Mouse (Mus musculus) myocyte (in vitro differentiated cells): Measurements from ENCODE around the gene Emc3.

Experiments
- CEBPB ChIP-seq: IDR thresholded peaks from 2 replicates; pipeline ENCODE4 v1.6.1; 2011; ENCODE audit warnings: mild to moderate bottlenecking, moderate library complexity; ENCODE audit not compliant: poor library complexity, insufficient read depth, severe bottlenecking
- E2F4 ChIP-seq: IDR thresholded peaks from one replicate; pipeline ENCODE4 v1.6.1; 2011; ENCODE audit warnings: mild to moderate bottlenecking, control low read depth, moderate library complexity; ENCODE audit not compliant: insufficient read depth
- MAX ChIP-seq: IDR thresholded peaks from one replicate; pipeline ENCODE4 v1.6.1; 2011; ENCODE audit warnings: low read depth, mild to moderate bottlenecking, control low read depth
- MYOD1 ChIP-seq, 3 experiments: IDR thresholded peaks; one replicate each; pipeline ENCODE4 v1.6.1; 2011; ENCODE audit warnings: control low read depth in 2 of 3, low read depth in 2 of 3, mild to moderate bottlenecking in 2 of 3, moderate library complexity in 1 of 3; ENCODE audit not compliant: insufficient read length in 2 of 3, control insufficient read depth in 1 of 3
- MYOG ChIP-seq, 3 experiments: IDR thresholded peaks; one replicate each; pipeline ENCODE4 v1.6.1; 2011; ENCODE audit warnings: control low read depth in 2 of 3, low read depth in 2 of 3, mild to moderate bottlenecking in 2 of 3; ENCODE audit not compliant: insufficient read length in 2 of 3, control insufficient read depth in 1 of 3, insufficient read depth in 1 of 3
- POLR2A ChIP-seq: IDR thresholded peaks from one replicate; pipeline ENCODE4 v1.6.1; 2011; ENCODE audit warnings: low read depth, mild to moderate bottlenecking, control low read depth, moderate library complexity; ENCODE audit not compliant: insufficient read length
- SRF ChIP-seq: IDR thresholded peaks from one replicate; pipeline ENCODE4 v1.6.1; 2011; ENCODE audit warnings: low read depth; ENCODE audit not compliant: control insufficient read depth, insufficient read length
- TCF12 ChIP-seq: IDR thresholded peaks from one replicate; pipeline ENCODE4 v1.6.1; 2011; ENCODE audit warnings: mild to moderate bottlenecking, control low read depth; ENCODE audit not compliant: poor library complexity, insufficient read depth, severe bottlenecking
- TCF3 ChIP-seq: IDR thresholded peaks from one replicate; pipeline ENCODE4 v1.6.1; 2011; ENCODE audit warnings: low read depth, control low read depth; ENCODE audit not compliant: insufficient read length
- USF1 ChIP-seq: IDR thresholded peaks from one replicate; pipeline ENCODE4 v1.6.1; 2011; ENCODE audit warnings: low read depth, mild to moderate bottlenecking, control low read depth, moderate library complexity

DNA sequence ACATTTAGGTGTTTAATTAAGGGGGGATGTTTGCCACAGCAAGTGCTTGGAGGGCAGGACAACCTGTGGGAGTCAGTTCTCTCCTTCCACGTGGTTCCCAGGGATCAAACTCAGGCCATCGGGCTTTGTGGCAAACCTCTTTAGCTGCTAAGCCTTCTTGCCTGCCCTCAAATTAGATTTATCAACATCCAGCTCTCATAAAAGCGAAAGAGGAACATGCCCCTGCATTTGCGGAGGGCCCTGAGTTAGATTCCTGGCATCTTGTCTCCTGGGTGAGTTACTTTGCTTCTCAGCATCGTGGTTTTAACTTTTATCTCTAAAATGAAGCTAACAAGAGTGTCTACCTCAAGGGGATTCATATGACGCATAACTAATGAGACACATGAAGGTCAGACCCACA is 32.1 kb downstream of the Emc3 start:
- TF ChIP-seq TCF12 (no peak), E2F4 (no peak), MYOG (IDR thresholded peaks at IDR 0.05; ENCODE audit: control insufficient read depth in 1 of 3, insufficient read depth in 1 of 3, insufficient read length in 2 of 3, low read depth in 2 of 3) (no peak), POLR2A (no peak), MAX (no peak), MYOD1 (IDR thresholded peaks at IDR 0.05; ENCODE audit: control insufficient read depth in 1 of 3, insufficient read length in 2 of 3, low read depth in 2 of 3) (no peak), USF1 (no peak), SRF (no peak), TCF3 (no peak), CEBPB (no peak)
